Mouse (Mus musculus) left cerebral cortex, adult 18-20 months (tissue): ENCODE results near the gene AI593442. TPM values are rescaled to one million over a fixed set of nuclear protein-coding genes. Genes with fewer than 3 reads are reported as not detected.

ENCODE experiments used
- DNase-seq, 2 experiments: peaks; one replicate each; pipeline ENCODE4 v3.0.0; 2021 to 2022; ENCODE audit warnings: low spot score in 2 of 2, mixed read lengths in 1 of 2
- long read RNA-seq, 2 experiments: library from polyadenylated mRNA; stranded (forward); transcript quantifications; one replicate each; pipeline ENCODE4 v2.0.0; 2021
- total RNA-seq, 2 experiments: library from RNA; stranded (reverse); gene quantifications; 2 replicates each; pipeline ENCODE4 v1.2.3; 2021

AI593442 gene
- total RNA-seq, result 100 to 1,000 TPM; 140 to 157 TPM
- long read RNA-seq, experiment 1, full-length matches to known transcripts, result 10 of 17 reads
- long read RNA-seq, experiment 1, partial matches to known transcripts, result 0 of 17 reads
- long read RNA-seq, experiment 1, other reads (novel, unspliced or antisense), result 7 of 17 reads
- long read RNA-seq, experiment 2, full-length matches to known transcripts, result 3 of 14 reads
- long read RNA-seq, experiment 2, partial matches to known transcripts, result 0 of 14 reads
- long read RNA-seq, experiment 2, other reads (novel, unspliced or antisense), result 11 of 14 reads

DNA sequence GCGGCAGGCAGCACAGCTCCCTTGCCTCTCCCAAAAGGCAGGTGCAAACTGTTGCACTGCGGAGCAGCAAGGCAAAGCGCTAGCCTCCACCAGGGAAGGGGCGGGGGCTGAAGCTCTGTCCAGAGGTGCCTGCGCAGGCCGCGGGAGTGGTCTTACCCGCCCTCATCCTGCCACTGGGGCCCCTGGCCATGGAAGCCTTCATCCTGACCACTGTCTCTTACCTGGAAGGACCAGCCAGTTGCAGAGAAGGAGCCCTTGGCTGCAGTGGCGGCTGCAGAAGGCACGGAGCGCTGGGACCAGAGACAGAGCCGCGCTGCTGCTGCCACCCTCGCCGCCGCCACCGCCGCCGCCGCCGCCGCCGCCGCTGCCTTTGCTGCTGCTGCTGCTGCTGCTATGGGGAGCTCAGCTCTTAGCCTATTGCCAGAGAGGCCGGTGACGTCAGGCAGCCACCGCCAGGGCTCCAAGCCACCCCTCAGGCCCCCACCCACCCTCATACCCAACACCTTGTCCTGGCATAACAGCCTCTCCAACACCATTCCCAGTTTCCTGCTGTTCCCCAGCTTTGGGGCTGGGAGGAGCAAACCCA lies at the start of gene AI593442:
Gene AI593442 (minus strand): TSS at position 419 of the 586 bp plus-strand sequence.
- peak; percentile 76 to 80 for DNase-seq

GRCm38 (mm10) chr9:52728806-52729205 lies 49.2 kb upstream of the AI593442 start:
- DNase-seq, result peak in 1 of 2 experiments; percentile 20

DNA sequence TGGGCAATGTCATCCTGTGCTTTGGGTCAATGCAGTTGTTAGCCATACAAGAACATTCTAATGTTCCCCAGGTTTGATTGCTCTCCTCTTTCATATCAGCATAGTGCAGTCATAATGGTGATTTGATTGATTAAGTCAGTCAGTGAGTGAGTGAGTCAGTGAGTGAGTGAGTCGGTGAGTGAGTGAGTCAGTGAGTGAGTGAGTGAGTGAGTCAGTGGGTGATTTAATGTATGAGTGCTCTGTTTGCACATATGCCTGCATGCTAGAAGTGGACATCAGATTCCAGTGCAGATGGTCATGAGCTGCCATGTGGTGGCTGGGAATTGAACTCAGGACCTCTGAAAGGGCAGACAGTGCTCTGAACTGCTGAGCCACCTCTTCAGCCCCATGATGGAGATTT lies 43.0 kb upstream of the AI593442 start:
- DNase-seq, result no peak

DNA sequence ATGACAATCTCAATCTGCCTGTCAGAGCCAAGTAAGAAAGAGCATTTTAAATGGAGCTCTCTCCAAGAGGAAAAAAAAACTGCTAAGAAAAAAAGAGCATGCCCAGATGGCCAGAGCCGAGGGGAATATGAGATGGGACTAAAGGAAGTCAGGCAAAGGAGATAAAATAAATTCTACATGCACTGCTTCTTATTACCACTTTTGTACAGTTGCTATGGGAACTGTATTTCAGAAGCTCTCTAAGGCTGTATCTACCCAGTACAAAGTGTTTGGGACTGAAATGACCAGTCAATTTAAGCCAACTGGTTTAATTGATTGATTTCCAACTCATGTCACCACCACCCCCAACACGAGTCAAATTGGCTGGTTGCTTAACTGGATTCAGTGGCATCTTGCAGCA lies 40.0 kb upstream of the AI593442 start:
- DNase-seq, result peak in 1 of 2 experiments; percentile 23

GRCm38 (mm10) chr9:52680036-52680435 lies 456 bp upstream of the AI593442 start:
- peak in 1 of 2 experiments; percentile 29 for DNase-seq

DNA sequence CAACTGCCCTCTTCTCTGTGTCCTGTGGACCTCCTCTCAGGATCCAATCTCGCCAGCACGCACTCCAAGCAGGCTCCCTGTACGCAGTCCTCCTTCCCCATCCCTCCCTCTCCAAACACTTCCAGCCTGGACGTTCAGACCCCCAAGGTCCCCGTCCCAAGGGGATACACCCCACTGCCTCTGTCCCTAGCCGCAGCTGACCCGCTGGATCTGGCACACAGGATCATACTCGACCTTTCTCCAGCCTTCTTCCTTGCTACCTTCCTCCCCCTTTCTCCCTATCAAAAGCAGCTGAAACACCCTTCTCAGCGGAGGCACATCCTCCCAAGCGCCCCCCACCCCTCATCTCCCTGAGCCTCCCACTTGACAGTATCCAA lies 753 bp downstream of the AI593442 start:
- no peak for DNase-seq

DNA sequence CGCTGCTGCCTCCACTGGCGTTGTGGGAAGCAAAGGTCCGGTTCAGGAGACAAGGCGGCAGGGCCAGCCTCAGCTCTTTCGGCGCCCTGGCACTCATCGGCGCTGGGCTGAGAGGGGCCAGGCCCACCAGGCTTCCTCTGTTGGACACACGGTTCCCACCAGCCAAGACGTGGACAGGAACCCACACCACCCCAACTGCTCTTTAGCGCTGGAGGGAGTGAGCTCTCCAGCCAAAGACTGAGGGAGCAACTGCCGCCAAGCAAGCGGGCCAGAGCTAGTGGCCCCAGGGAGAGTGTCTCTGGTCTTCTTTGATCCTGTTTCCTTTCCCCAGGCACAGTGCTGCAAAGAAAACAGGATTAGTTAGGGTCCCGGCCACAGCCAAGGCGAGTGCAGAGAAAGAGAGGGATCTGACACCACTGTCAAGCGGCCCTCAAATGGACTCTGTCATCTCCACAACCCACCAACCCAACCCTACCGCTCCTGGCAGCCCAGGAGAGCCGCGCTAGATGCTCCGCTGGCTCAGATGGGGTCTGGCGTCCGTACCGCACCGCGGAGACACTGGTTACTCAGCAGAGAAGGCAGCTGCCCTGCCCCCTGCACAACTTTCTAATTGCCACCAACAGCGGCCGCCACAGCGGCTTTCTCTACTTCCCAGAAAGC lies 1.3 kb downstream of the AI593442 start:
- peak; percentile 39 to 58 for DNase-seq

- no peak for DNase-seq
Measured at GRCm38 (mm10) chr9:52676587-52676986, 3.0 kb downstream of the AI593442 start.

DNA sequence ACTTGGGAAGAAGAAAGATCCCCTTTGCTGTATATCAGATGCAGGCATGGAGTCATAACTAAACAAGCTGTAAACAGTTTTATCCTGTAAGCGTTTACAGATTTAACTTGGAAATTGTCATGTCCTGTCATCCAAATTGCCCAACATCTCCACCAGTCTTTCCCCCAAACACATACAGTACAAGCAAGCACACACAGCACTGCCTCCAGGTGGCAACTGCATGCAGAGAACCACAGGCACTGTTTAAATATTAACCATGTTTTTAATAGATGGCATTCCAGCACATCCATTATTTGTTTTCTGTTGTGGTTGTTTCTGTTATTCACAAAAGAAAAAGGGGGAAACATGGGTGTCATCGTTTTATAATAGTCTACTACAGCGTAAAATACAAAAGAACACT lies 3.6 kb downstream of the AI593442 start:
- no peak for DNase-seq

- DNase-seq, result peak; percentile 61 to 66
Measured at GRCm38 (mm10) chr9:52661422-52661821, 18.2 kb downstream of the AI593442 start.

GRCm38 (mm10) chr9:52650341-52650951 lies 29.1 kb downstream of the AI593442 start:
- no peak for DNase-seq

- DNase-seq, result no peak
Measured at GRCm38 (mm10) chr9:52645312-52645711, 34.3 kb downstream of the AI593442 start.

GRCm38 (mm10) chr9:52644626-52645025 lies 35.0 kb downstream of the AI593442 start:
- DNase-seq, result peak in 1 of 2 experiments; percentile 6

DNA sequence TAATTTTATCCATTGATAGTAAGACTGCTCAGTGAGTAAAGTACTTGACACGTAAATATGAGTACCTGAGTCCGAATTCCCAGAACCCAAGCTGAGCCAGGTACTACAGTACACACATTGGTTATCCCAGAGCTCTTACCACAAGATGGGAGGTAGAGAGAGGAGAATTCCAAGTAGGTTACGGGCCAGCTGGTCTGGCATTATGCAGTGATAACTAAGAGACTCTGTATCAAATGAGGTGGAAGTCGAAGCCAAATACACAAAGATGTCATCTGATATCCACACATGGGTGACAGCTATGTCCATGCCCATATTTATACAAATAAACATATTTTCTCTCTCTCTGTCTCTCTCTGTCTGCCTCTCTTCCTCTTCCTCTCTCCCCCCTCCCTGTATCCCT lies 35.4 kb downstream of the AI593442 start:
- DNase-seq, result no peak

DNA sequence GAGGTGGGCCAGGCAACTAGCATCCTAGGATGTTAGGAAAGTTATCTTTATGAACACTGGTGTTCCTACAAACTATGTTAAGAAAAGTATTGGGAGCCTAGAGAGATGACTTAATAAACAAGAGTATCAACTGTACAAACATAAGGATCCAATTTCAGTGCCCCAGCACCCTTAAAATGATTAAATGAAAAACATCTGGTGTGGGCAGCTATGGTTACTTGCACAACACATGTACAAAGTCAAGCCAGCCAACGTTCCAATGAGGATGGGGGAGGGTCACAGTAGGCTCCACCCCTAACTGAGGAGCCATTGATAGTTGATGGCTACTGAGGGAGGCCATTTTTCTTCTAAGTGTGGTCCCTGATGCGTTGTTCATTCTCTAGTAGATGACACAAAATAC lies 43.6 kb downstream of the AI593442 start:
- DNase-seq, result no peak

- DNase-seq, result no peak
Measured at GRCm38 (mm10) chr9:52623926-52624325, 55.7 kb downstream of the AI593442 start.
